Mouse (Mus musculus): ENCODE data around the gene 1700084M14Rik. TPM values are rescaled to one million over a fixed set of nuclear protein-coding genes. Genes with fewer than 3 reads are reported as not detected.
"Not testable (repeated sequence)": the region's sequence is repeated elsewhere in the genome, so short reads cannot be mapped to it uniquely, and the experiment has no call there.

The 1700084M14Rik gene
- not detected in 2 replicates for polyA plus RNA-seq (2011; ENCODE audit: insufficient read length, low read depth, missing spikeins)

- H3K27ac ChIP-seq (ENCODE audit: insufficient read depth, low read length); H3K4me1 ChIP-seq (ENCODE audit: control insufficient read depth, insufficient read depth, low read length); H3K4me3 ChIP-seq (ENCODE audit: insufficient read depth, low read length): not testable (repeated sequence)
Measured at GRCm38 (mm10) chrX:91575811-91576210, at the start of gene 1700084M14Rik. TSS of gene 1700084M14Rik (minus strand) at chrX:91575911.

Other genes with a start within 250 kb of the 1700084M14Rik start
- not detected in 2 replicates for gene Mageb2, start 244.2 kb downstream of the 1700084M14Rik start, polyA plus RNA-seq (2011; ENCODE audit: insufficient read length, low read depth, missing spikeins)
- gene Gm5072, start 183.4 kb downstream of the 1700084M14Rik start, polyA plus RNA-seq (2011; ENCODE audit: insufficient read length, low read depth, missing spikeins), result not detected in 2 replicates
- not detected in 2 replicates for gene Gm8914, start 95.8 kb downstream of the 1700084M14Rik start, polyA plus RNA-seq (2011; ENCODE audit: insufficient read length, low read depth, missing spikeins)
- not detected in 2 replicates for gene Gm14781, start 56.3 kb upstream of the 1700084M14Rik start, polyA plus RNA-seq (2011; ENCODE audit: insufficient read length, low read depth, missing spikeins)
- not detected in 2 replicates for gene Mageb5, start 207.1 kb upstream of the 1700084M14Rik start, polyA plus RNA-seq (2011; ENCODE audit: insufficient read length, low read depth, missing spikeins)